Mouse (Mus musculus): Measurements from ENCODE around the gene Hoxa7. TPM values are rescaled to one million over a fixed set of nuclear protein-coding genes. Genes with fewer than 3 reads are reported as not detected.

Hoxa7 gene
- polyA plus RNA-seq, 1 experiment, result 11.9 TPM

- no peaks in the 10 kb centered on the region for H3K79me2 ChIP-seq (ENCODE audit: control insufficient read depth, insufficient read depth)
- H3K36me3 ChIP-seq (ENCODE audit: control insufficient read depth, insufficient read depth), result no peaks in the 10 kb centered on the region
- no peak overlapping the region for H3ac ChIP-seq (ENCODE audit: control insufficient read depth, insufficient read length)
- TF ChIP-seq MYOG (IDR thresholded peaks at IDR 0.05; ENCODE audit: control insufficient read depth in 1 of 3, insufficient read depth in 1 of 3, insufficient read length in 2 of 3, low read depth in 2 of 3) (no peak), SRF (IDR thresholded peaks at IDR 0.05; ENCODE audit: control insufficient read depth, insufficient read length, low read depth) (no peak), TCF12 (IDR thresholded peaks at IDR 0.05; ENCODE audit: insufficient read depth, poor library complexity, severe bottlenecking) (no peak), MYOD1 (IDR thresholded peaks at IDR 0.05; ENCODE audit: control insufficient read depth in 1 of 3, insufficient read length in 2 of 3, low read depth in 2 of 3) (no peak), REST (IDR thresholded peaks at IDR 0.05; ENCODE audit: insufficient read depth, insufficient read length) (no peak), TCF3 (IDR thresholded peaks at IDR 0.05; ENCODE audit: insufficient read length, low read depth) (no peak), POLR2A (IDR thresholded peaks at IDR 0.05; ENCODE audit: insufficient read length, low read depth) (no peak), E2F4 (IDR thresholded peaks at IDR 0.05; ENCODE audit: insufficient read depth) (no peak), POLR2AphosphoS2 (IDR thresholded peaks at IDR 0.05; ENCODE audit: insufficient read length, low read depth) (no peak), USF1 (IDR thresholded peaks at IDR 0.05; ENCODE audit: low read depth) (no peak), CEBPB (IDR thresholded peaks at IDR 0.05; ENCODE audit: insufficient read depth, poor library complexity, severe bottlenecking) (no peak), MAX (IDR thresholded peaks at IDR 0.05; ENCODE audit: low read depth) (no peak)
- no peak overlapping the region for H3K4me3 ChIP-seq
- no peaks in the 10 kb centered on the region for H3K27me3 ChIP-seq (ENCODE audit: control insufficient read depth, insufficient read depth, insufficient read length)
- no peak overlapping the region for H3K4me2 ChIP-seq (ENCODE audit: low read depth)
Measured at GRCm38 (mm10) chr6:52184668-52185067, 37.0 kb downstream of the Hoxa7 start.

DNA sequence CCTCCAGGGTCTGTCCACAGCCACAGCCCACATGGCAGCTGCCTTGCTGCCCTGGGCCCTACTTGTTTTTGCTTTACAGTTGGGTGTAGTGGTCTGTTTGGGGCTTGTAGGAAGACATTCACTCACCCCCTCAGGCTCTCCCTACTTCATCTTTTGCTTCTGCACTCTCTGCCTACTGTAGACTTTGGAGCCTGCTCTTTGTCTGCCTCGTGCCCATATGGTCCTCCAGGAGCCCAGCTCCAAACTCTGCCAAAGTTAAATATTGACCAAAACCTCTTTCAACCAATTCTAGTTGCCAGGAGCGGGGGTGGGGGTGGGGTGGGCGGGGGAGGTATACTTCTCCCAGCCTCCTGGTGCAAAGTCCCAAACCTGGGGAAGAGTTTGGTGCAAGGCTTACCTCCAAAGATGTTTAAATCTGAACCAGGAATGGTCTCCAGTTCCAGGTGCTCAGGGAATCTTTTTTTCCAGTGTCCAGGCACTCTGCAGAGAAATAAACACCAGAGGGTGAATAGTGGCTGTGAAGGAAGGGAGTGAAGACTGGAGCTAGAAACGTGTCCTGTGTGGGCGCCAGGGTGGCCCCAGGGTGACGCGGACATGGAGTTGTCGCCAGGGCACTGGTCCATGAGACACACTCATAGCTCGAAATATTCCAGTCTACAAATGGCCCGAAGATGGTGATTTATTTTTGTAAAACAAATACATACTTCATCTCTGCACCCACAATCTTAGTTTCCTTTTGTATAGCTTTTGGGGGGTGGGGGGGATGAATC is 38.2 kb downstream of the Hoxa7 start:
- Histone ChIP-seq H3K4me2 (ENCODE audit: low read depth) (no peak overlapping the region), H3ac (ENCODE audit: control insufficient read depth, insufficient read length) (no peak overlapping the region), H3K4me3 (no peak overlapping the region), H3K79me2 (ENCODE audit: control insufficient read depth, insufficient read depth) (no peaks in the 10 kb centered on the region), H3K36me3 (ENCODE audit: control insufficient read depth, insufficient read depth) (no peaks in the 10 kb centered on the region), H3K27me3 (ENCODE audit: control insufficient read depth, insufficient read depth, insufficient read length) (no peaks in the 10 kb centered on the region)
- TF ChIP-seq POLR2A (IDR thresholded peaks at IDR 0.05; ENCODE audit: insufficient read length, low read depth), result no peak
- no peak for TF ChIP-seq USF1 (IDR thresholded peaks at IDR 0.05; ENCODE audit: low read depth)
- no peak for TF ChIP-seq TCF12 (IDR thresholded peaks at IDR 0.05; ENCODE audit: insufficient read depth, poor library complexity, severe bottlenecking)
- no peak for TF ChIP-seq SRF (IDR thresholded peaks at IDR 0.05; ENCODE audit: control insufficient read depth, insufficient read length, low read depth)
- no peak for TF ChIP-seq E2F4 (IDR thresholded peaks at IDR 0.05; ENCODE audit: insufficient read depth)
- no peak for TF ChIP-seq MAX (IDR thresholded peaks at IDR 0.05; ENCODE audit: low read depth)
- no peak for TF ChIP-seq CEBPB (IDR thresholded peaks at IDR 0.05; ENCODE audit: insufficient read depth, poor library complexity, severe bottlenecking)
- TF ChIP-seq POLR2AphosphoS2 (IDR thresholded peaks at IDR 0.05; ENCODE audit: insufficient read length, low read depth), result no peak
- no peak for TF ChIP-seq TCF3 (IDR thresholded peaks at IDR 0.05; ENCODE audit: insufficient read length, low read depth)
- TF ChIP-seq REST (IDR thresholded peaks at IDR 0.05; ENCODE audit: insufficient read depth, insufficient read length), result no peak

DNA sequence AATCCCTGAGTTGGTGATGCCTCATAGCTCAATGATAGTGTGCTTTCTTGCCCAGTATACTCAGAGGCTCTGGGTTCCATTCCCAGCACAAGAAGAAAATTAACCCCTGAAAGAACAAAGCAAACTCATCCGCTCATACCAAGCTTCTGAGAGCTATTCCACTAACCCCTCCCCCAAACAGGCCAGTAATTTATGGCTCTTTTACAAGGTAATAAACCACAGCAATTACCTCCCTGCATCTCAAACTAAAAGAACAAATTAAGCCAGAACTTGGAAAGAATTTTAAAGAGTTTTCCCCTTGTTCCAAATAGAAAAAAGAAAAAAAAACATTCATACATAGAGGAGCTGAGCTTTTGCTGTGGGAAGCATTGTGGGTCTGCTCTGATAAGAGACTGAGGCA is 38.9 kb downstream of the Hoxa7 start:
- Histone ChIP-seq H3K36me3 (ENCODE audit: control insufficient read depth, insufficient read depth) (no peaks in the 10 kb centered on the region), H3ac (ENCODE audit: control insufficient read depth, insufficient read length) (no peak overlapping the region), H3K79me2 (ENCODE audit: control insufficient read depth, insufficient read depth) (no peaks in the 10 kb centered on the region), H3K4me2 (ENCODE audit: low read depth) (no peak overlapping the region), H3K27me3 (ENCODE audit: control insufficient read depth, insufficient read depth, insufficient read length) (no peaks in the 10 kb centered on the region), H3K4me3 (no peak overlapping the region)
- no peak for TF ChIP-seq POLR2A (IDR thresholded peaks at IDR 0.05; ENCODE audit: insufficient read length, low read depth)
- no peak for TF ChIP-seq MYOD1 (IDR thresholded peaks at IDR 0.05; ENCODE audit: control insufficient read depth in 1 of 3, insufficient read length in 2 of 3, low read depth in 2 of 3)
- no peak for TF ChIP-seq MAX (IDR thresholded peaks at IDR 0.05; ENCODE audit: low read depth)
- TF ChIP-seq USF1 (IDR thresholded peaks at IDR 0.05; ENCODE audit: low read depth), result no peak
- no peak for TF ChIP-seq MYOG (IDR thresholded peaks at IDR 0.05; ENCODE audit: control insufficient read depth in 1 of 3, insufficient read depth in 1 of 3, insufficient read length in 2 of 3, low read depth in 2 of 3)
- TF ChIP-seq SRF (IDR thresholded peaks at IDR 0.05; ENCODE audit: control insufficient read depth, insufficient read length, low read depth), result no peak
- no peak for TF ChIP-seq TCF12 (IDR thresholded peaks at IDR 0.05; ENCODE audit: insufficient read depth, poor library complexity, severe bottlenecking)
- TF ChIP-seq REST (IDR thresholded peaks at IDR 0.05; ENCODE audit: insufficient read depth, insufficient read length), result no peak
- TF ChIP-seq E2F4 (IDR thresholded peaks at IDR 0.05; ENCODE audit: insufficient read depth), result no peak
- no peak for TF ChIP-seq TCF3 (IDR thresholded peaks at IDR 0.05; ENCODE audit: insufficient read length, low read depth)
- no peak for TF ChIP-seq POLR2AphosphoS2 (IDR thresholded peaks at IDR 0.05; ENCODE audit: insufficient read length, low read depth)
- TF ChIP-seq CEBPB (IDR thresholded peaks at IDR 0.05; ENCODE audit: insufficient read depth, poor library complexity, severe bottlenecking), result no peak

GRCm38 (mm10) chr6:52182030-52182429 is 39.6 kb downstream of the Hoxa7 start:
- TF ChIP-seq TCF3 (IDR thresholded peaks at IDR 0.05; ENCODE audit: insufficient read length, low read depth) (no peak), MAX (IDR thresholded peaks at IDR 0.05; ENCODE audit: low read depth) (no peak), POLR2AphosphoS2 (IDR thresholded peaks at IDR 0.05; ENCODE audit: insufficient read length, low read depth) (no peak), SRF (IDR thresholded peaks at IDR 0.05; ENCODE audit: control insufficient read depth, insufficient read length, low read depth) (no peak)
- Histone ChIP-seq H3ac (ENCODE audit: control insufficient read depth, insufficient read length) (no peak overlapping the region), H3K27me3 (ENCODE audit: control insufficient read depth, insufficient read depth, insufficient read length) (no peaks in the 10 kb centered on the region), H3K4me2 (ENCODE audit: low read depth) (no peak overlapping the region), H3K4me3 (no peak overlapping the region), H3K79me2 (ENCODE audit: control insufficient read depth, insufficient read depth) (no peaks in the 10 kb centered on the region), H3K36me3 (ENCODE audit: control insufficient read depth, insufficient read depth) (no peaks in the 10 kb centered on the region)

- no peak overlapping the region for H3K4me2 ChIP-seq (ENCODE audit: low read depth)
- no peak overlapping the region for H3ac ChIP-seq (ENCODE audit: control insufficient read depth, insufficient read length)
- no peaks in the 10 kb centered on the region for H3K79me2 ChIP-seq (ENCODE audit: control insufficient read depth, insufficient read depth)
- no peak overlapping the region for H3K4me3 ChIP-seq
- TF ChIP-seq MYOD1 (IDR thresholded peaks at IDR 0.05; ENCODE audit: control insufficient read depth in 1 of 3, insufficient read length in 2 of 3, low read depth in 2 of 3) (no peak), MAX (IDR thresholded peaks at IDR 0.05; ENCODE audit: low read depth) (no peak)
- H3K36me3 ChIP-seq (ENCODE audit: control insufficient read depth, insufficient read depth), result no peaks in the 10 kb centered on the region
- H3K27me3 ChIP-seq (ENCODE audit: control insufficient read depth, insufficient read depth, insufficient read length), result no peaks in the 10 kb centered on the region
Measured at GRCm38 (mm10) chr6:52180726-52181125, 40.9 kb downstream of the Hoxa7 start.

Data from myocyte (in vitro differentiated cells).